Mouse (Mus musculus) stomach, adult 2 months (tissue): ENCODE measurements around the gene Mtus2. TPM values are rescaled to one million over a fixed set of nuclear protein-coding genes. Genes with fewer than 3 reads are reported as not detected.

ENCODE experiments used
- polyA plus RNA-seq: library from polyadenylated mRNA; depleted of rRNA; stranded (reverse); fragments of >200 nt; gene quantifications from 2 replicates; pipeline ENCODE4 v1.2.3, GENCODE M21; 2012; rRNA removed

The Mtus2 gene
- 2.2 and 5.9 TPM in 2 replicates for polyA plus RNA-seq

GRCm38 (mm10) chr5:147956821-147957564 lies at the start of gene Mtus2:
Gene Mtus2, plus strand, starts transcription at chr5:147957320.

Other genes starting within 250 kb of the Mtus2 start
- gene Flt1, start 231.3 kb upstream of the Mtus2 start, polyA plus RNA-seq: 1.2 and 2.1 TPM in 2 replicates
- gene Pomp, start 96.9 kb upstream of the Mtus2 start, polyA plus RNA-seq: 3.8 and 4.2 TPM in 2 replicates
- 5.3 and 7.4 TPM in 2 replicates for gene Slc46a3, start 62.5 kb upstream of the Mtus2 start, polyA plus RNA-seq